Mouse (Mus musculus): ENCODE data around the gene Ikzf3.

Gene Ikzf3

DNA sequence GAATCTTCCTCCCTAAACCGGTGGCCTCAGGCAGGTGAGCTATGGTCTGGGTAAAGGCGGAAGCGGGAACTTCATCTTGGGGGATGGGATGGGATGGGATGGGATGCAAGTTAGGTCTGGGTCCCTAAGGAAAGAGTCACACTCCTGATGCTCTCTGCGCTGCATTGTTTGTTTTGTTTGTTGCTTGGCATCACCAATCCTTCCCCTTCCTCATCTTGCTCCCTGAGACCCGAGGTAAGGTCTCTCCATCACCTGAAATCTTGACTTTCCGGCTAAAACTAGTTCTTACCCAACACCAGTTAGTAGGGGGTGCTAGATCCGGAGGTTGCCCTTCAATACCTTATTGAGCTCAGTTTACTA lies 98.4 kb downstream of the Ikzf3 start:
- no peak for DNase-seq (ENCODE audit: low spot score in 2 of 2)

DNA sequence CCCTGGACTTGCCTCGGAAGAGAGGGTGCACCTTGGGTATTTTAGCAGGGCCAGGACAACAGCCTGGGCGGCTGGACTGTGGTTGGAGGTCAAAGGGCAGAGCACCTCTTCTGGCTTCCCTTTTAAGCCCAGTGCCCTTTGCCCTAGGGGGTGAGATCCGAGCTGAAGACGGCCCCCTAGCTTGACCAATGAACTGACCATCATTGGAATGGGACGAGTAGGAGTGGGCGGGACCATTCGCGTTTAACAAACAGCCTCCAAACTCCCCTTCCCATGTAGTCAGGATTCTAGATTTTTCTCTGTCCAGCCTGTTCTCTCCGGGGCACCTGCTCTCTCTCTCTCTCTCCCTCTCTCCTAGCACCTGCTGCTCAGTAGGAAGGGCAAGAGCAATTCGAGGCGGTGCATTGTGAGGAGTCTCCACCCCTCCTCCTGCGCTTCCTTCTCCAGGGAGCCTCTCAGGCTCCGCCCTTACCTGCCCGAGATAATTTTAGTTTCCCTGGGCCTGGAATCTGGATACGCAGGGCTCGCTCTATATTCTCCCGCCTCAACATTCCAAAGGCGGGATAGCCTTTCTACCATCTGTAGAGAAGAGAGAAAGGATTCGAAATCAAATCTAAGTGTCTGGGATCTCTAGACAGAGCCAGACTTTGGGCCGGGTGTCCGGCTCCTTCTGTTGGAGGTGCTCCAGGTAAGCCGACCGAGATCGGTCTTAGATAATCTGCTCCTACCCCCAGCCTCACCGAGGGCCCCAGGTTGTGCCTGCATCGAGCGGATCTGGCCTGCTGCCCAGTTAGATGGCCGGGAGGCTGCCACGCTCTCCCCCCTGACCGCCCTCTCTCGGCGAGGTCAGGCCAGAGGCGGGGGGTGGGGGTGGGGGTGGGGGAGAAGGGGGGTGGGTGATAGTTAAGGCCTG lies 99.0 kb downstream of the Ikzf3 start:
- DNase-seq (ENCODE audit: low spot score in 2 of 2) = no peak

GRCm38 (mm10) chr11:98446213-98446561 lies 99.6 kb downstream of the Ikzf3 start, which contains the start of gene Grb7:
Gene Grb7, plus strand, starts transcription at chr11:98446394.
- DNase-seq (ENCODE audit: low spot score in 2 of 2) = no peak

GRCm38 (mm10) chr11:98445679-98446078 lies 100.2 kb downstream of the Ikzf3 start:
- no peak for DNase-seq (ENCODE audit: low spot score in 2 of 2)

GRCm38 (mm10) chr11:98445238-98445637 lies 100.6 kb downstream of the Ikzf3 start:
- DNase-seq (ENCODE audit: low spot score in 2 of 2) = no peak

- no peak for DNase-seq (ENCODE audit: low spot score in 2 of 2)
These were observed 102.1 kb downstream of the Ikzf3 start for GRCm38 (mm10) chr11:98443688-98444087.

DNA sequence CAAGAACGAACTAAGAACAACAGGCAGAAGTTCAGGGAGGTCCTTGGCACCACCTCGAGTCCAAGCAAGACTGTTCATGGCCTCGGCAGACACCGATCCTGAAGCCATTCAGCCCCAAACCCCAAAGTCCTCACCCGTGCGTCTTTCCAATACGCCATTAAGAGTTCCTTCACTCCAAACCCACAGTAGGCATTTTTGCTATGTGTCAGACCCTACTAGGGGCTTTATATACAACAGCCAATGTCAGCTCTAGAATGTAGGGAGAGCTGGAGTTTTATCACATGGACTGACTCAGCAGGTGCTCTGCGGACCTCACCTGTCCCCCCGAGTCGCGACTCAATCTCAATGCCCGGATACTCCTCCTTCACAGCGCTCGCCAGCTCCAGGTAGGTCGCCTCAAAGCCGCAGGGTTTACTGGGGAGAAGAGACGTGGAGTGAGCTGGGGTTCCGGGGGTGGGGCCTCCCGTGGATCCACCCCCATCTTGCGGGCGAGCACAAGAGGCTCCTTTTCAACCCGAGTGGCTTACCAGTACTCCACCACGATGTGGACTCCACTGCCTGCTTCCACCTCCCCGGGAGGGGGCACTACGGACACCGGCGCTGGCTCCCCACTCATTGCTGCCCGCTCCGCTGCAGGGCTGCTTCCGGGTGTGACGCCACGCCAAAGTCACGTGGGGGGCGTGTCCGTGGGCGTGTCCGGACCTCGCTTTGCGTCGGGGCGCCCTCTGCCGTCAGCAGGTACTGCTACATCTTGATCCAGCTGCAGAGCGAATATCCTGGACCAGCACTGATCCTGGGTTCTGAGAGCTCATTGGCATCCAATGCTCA lies 107.3 kb downstream of the Ikzf3 start, which contains the start of gene Mien1:
Gene Mien1, minus strand, starts transcription at position 661 of the 828 bp plus-strand sequence.
- DNase-seq (ENCODE audit: low spot score in 2 of 2) = peak; percentile 88

DNA sequence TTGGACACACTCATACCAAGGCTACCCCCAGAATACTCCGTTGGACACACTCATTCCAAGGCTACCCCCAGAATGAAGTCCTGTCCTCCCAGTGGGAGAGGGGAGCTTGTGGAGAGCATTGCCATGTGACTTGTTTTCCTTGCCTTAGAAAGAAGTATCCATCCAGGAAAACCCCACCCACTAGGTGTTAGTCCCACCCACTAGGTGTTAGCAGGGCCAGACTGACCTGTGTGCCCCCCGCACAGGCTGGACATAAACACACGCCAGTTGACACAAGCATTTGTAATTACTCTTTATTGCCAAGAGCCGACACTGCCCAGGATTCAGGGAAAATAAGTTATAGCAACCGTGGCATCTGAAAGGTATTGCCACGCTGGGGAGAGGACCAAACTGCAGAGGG lies 108.4 kb downstream of the Ikzf3 start:
- no peak for DNase-seq (ENCODE audit: low spot score in 2 of 2)

DNA sequence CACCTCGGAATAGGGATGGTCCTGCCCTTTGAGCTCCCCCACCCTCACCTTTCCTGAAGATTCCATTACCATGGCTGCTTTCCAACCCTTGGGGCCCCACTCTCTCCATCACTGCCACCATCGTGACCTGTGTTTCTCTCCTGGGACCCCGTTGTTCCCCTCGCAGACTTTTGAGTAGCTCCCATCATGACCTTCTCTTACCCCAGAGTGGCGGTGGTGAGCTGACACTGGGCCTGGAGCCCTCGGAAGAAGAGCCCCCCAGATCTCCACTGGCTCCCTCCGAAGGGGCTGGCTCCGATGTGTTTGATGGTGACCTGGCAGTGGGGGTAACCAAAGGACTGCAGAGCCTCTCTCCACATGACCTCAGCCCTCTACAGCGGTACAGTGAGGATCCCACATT lies 110.1 kb downstream of the Ikzf3 start:
- no peak for DNase-seq (ENCODE audit: low spot score in 2 of 2)

GRCm38 (mm10) chr11:98431743-98432502 lies 113.9 kb downstream of the Ikzf3 start:
- no peak for DNase-seq (ENCODE audit: low spot score in 2 of 2)

DNA sequence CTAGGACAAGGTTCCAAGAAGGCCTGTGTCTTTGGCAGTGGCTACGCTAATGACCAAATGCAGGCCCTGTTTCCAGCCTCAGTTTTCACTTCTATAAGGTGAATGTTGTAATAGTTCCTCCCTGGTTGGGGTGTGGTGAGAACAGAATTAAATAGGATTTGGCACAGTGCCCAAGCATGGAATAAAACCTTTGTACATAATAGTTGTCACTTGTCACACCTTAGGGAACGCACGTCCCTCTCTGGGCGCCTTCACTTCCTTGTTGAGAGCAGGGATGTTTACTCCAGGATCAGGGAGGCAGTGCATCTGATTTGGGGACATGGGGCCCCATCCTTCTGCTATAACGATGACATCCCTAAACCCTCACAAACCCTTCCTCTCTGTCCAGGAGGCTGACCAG lies 117.4 kb downstream of the Ikzf3 start:
- DNase-seq (ENCODE audit: low spot score in 2 of 2) = no peak

DNA sequence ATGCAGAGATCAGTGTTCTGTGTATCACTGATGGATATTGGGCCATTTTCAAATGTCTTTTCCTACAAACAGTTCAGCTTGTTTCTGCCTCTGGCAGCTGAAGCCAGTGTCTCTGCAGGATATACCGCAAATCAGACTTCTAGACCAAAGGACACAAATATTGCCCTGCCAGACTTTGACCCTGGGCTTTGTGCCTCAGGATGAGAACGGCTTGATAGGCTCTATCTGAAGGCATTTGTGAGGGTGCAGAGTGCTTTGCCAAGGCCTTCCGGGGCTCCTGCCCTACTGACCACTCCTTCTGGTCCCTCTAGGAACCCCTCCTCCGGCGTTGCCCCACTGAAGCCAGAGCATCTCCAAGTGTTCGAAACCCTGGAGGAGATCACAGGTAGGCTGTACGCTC lies 119.2 kb downstream of the Ikzf3 start:
- DNase-seq (ENCODE audit: low spot score in 2 of 2) = no peak

DNA sequence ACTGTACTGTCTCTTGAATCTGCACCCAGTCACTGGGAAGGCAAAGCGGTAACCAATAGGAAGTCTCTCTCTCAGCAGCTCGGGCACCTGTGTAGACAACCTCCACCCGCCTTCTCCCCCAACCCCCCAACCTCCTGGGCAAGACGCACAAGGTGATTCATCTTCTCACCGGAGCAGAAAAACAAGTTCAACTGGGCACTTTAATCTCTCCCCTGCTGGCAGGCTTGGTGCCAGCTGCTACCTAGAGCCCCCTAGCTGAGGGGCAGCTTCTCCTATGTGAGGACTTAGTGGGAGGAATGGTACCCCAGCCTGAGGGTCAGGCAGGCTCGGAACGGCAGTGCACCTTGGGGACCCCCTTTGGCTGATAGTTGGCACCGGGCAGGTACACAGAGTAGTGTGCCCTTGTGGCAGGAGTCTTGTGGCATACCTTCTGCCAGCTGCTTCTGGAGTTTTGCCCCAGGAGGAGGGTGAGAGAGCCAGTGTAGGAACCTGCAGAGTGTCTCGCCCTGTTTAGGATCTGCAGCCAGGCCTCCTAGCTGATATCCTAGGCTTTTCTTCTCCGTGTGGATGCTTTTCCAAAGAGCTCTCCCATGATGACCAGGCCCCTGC lies 126.8 kb downstream of the Ikzf3 start:
- no peak for DNase-seq (ENCODE audit: low spot score in 2 of 2)

GRCm38 (mm10) chr11:98418273-98418672 lies 127.6 kb downstream of the Ikzf3 start:
- no peak for DNase-seq (ENCODE audit: low spot score in 2 of 2)

- DNase-seq (ENCODE audit: low spot score in 2 of 2) = no peak
These were observed 128.8 kb downstream of the Ikzf3 start for GRCm38 (mm10) chr11:98417074-98417473.

Data from spleen, postnatal 36 days (tissue).